Mouse (Mus musculus): ENCODE data around the gene Crim1. TPM values are rescaled to one million over a fixed set of nuclear protein-coding genes. Genes with fewer than 3 reads are reported as not detected.
A peak's percentile ranks its signal among the peaks of the same experiment; 100 is the strongest.

Gene Crim1
- total RNA-seq (2015) (0.27 and 1.2 TPM in 2 replicates), total RNA-seq (2017) (0.73 and 2.0 TPM in 2 replicates)

GRCm38 (mm10) chr17:78199626-78200560 lies at the start of gene Crim1:
TSS of gene Crim1 (plus strand) at chr17:78200248.
- ATAC-seq (ENCODE audit: poor library complexity, severe bottlenecking): peak; percentile 57

- no peak for ATAC-seq (ENCODE audit: poor library complexity, severe bottlenecking)
These were observed 48.4 kb upstream of the Crim1 start for GRCm38 (mm10) chr17:78151479-78152282.

- peak; percentile 82 for ATAC-seq (ENCODE audit: poor library complexity, severe bottlenecking)
These were observed 36.8 kb upstream of the Crim1 start for GRCm38 (mm10) chr17:78163278-78163677.

DNA sequence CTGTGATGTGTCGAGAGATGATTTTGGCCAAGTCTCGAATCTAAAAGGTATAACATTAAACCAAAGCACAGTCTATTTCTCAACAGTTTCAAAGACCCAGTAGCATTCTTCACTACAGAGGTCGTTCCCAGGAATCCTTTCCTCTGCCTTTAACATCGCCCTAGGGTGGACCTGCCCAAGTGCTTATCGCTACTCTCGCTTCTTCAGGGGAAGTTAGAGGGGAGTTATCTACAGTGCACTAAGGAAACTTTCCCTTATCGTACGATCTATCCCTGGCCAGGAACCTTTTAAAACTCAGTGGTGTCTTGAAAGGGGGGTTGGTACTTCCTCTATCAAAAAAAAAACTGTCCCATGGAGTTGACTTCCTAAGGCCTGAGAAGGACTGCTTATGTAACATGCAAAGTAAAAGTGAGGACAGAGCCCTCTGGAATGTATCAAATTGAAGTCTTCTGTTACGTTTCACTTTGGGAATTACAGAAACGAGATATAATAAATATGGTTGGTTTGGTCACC lies 36.3 kb upstream of the Crim1 start:
- ATAC-seq (ENCODE audit: poor library complexity, severe bottlenecking): peak; percentile 15; the same call in 1 of the 2 replicates

DNA sequence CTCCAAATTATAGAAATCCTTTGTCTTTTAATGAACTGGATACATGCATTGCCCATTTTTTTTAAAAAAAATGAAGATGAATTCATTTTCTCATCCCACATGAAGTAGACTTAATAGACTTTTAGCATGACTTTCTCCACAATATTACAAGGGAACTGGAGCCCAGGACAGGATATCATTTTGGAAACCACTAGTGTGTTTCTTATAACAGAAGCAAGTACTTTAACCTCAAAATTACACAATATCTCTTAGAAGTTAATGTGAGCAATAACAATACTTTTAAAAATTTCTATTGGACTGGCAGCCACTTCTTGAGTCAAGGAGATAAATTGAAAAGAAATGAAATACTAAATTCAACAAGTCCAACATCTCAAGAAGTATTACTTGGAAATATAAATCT lies 34.2 kb upstream of the Crim1 start:
- no peak for ATAC-seq (ENCODE audit: poor library complexity, severe bottlenecking)

DNA sequence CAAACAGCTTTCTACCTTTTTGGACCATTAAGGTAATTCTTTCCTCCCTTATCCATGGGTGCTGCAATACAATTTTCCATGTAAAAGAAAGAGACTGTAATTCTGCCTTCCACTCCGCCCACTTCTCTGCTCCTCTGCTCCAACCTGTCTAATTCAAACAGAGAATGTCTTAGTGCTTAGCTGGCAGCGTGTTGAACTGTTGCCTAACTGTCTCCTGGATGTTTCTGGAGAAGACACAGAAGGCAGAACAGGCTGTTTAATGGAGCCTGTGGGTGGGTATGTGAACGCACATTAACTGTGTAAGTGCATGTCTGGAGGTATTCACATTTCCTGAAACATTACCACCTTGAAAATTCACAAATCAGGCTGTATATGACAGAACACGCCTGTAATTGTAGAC lies 33.5 kb upstream of the Crim1 start:
- ATAC-seq (ENCODE audit: poor library complexity, severe bottlenecking): no peak

GRCm38 (mm10) chr17:78172371-78172770 lies 27.7 kb upstream of the Crim1 start:
- ATAC-seq (ENCODE audit: poor library complexity, severe bottlenecking): no peak

GRCm38 (mm10) chr17:78180766-78181165 lies 19.3 kb upstream of the Crim1 start:
- ATAC-seq (ENCODE audit: poor library complexity, severe bottlenecking): no peak

DNA sequence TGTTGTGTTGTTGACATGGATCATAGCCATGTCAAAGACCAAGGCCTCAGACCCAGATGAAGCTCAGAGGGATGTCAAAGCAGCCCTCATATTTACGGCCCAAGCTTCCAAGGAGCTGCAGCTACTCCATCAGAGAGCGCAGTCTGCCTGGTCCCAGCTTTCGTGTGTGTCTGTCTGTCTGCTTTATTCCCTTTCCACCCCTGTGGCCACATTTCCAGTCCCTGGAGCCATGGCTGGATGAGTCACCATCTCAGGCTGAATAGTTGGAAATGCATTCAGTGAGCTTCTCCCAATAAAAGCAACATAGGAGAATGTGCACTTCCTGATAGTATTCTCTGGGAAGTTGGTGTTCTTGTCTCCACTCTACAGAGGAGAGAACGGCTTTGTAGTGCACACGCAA lies 3.9 kb upstream of the Crim1 start:
- no peak for ATAC-seq (ENCODE audit: poor library complexity, severe bottlenecking)

- ATAC-seq (ENCODE audit: poor library complexity, severe bottlenecking): 0 out of 2 replicates have a peak, but pooled peaks have one; percentile 25
These were observed 2.9 kb upstream of the Crim1 start for GRCm38 (mm10) chr17:78197111-78197510.

GRCm38 (mm10) chr17:78198140-78198539 lies 1.9 kb upstream of the Crim1 start:
- no peak for ATAC-seq (ENCODE audit: poor library complexity, severe bottlenecking)

- no peak for ATAC-seq (ENCODE audit: poor library complexity, severe bottlenecking)
These were observed 1.2 kb upstream of the Crim1 start for GRCm38 (mm10) chr17:78198820-78199219.

DNA sequence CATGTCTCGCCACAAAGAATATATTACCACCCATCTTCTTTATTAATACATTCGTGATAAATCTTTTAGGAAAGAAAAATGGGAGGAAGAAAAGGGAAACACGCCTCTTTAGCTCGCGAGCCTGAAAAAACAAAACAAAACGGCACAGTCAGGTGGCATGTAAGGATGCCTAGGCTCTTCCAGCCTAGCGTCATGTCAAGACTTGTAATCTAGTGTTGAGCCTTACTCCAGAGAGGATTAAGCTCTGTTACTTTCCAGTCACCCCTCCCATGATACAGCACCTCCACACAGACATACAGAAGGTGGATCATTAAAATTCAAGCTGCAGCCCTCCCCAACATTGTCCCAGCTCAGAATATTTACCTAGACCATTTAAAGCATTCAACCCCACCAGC lies 820 bp upstream of the Crim1 start:
- no peak for ATAC-seq (ENCODE audit: poor library complexity, severe bottlenecking)

GRCm38 (mm10) chr17:78200561-78201220 lies 643 bp downstream of the Crim1 start:
- peak; percentile 51 for ATAC-seq (ENCODE audit: poor library complexity, severe bottlenecking)

DNA sequence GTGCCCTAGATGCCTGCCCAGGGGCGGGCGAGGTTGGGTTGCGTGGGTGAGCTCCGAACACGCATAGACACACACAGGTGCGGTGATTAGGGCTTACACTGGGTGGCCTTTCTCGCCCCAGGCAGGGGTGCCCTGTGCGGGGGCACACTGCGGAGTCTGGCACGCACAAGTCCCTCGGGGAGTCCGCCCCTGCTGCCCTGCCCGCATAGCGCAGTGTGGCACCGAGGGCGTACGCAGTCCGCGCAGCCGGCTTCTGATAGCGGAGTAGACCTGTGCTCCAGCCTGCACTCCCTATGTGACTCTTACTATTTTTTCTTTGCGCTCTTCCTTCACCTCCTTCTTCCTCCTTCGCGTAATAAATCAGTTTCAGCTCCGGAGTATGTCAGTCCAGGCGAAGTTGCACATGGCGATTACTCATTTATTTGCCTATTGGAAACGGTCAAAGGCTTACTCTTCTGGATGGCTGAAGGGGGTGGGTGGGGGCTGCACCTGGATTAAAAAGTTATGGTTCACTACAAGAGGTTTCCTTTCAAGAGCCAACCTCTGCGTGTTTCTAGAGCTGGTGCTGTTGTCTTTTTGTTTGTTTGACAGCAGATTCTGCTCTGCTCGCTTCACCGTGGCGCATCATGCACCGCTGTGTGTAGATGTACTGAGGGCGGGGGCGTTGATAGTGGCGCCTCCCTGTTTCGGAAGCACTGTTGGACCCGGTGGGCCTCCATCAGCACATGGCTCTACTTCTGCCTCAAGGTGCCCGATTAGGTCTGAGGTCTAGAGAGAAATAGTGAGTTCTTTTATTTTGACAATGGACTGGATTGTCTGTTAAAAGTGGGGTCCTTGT lies 1.4 kb downstream of the Crim1 start:
- ATAC-seq (ENCODE audit: poor library complexity, severe bottlenecking): peak; percentile 25

- ATAC-seq (ENCODE audit: poor library complexity, severe bottlenecking): no peak
These were observed 2.2 kb downstream of the Crim1 start for GRCm38 (mm10) chr17:78202221-78202620.

DNA sequence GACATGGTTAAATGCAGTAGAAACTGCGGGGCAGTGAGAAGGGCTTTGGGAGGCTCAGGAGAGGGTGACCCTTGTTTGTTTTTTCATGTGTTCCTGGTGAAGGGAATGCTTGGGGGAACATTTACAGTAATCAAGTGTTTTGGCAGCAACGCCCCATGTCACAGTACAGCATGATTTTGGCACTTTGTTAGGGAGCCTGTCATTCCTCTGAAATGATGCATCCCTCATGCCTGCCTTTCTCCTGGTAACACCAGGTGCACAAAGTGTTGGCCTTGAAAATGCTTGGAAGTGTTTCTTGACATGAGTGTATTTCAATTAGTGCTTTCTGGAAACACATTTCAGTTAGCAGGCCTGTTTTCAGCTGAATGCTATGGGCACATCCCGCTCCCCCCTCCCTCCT lies 2.7 kb downstream of the Crim1 start:
- no peak for ATAC-seq (ENCODE audit: poor library complexity, severe bottlenecking)

GRCm38 (mm10) chr17:78203478-78203877 lies 3.4 kb downstream of the Crim1 start:
- ATAC-seq (ENCODE audit: poor library complexity, severe bottlenecking): no peak

DNA sequence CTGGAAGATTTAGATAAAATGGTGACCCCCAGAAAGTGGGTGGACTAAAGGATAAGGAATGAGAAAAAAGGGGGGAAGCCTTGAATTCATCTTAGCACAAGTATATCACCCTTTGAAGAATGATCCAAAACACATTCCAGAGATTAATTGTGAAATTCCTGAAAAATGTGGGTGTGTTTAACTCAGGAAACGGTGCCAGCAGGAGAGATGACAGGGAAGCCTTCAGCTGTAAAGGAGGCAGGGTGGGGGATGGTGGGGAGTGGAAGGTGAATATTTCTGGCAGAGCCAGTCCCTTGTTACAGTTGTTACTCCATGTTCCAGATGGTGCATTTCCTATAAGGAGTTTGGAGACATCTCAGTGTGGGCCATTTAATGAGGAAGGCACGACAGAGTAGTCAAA lies 6.4 kb downstream of the Crim1 start:
- no peak for ATAC-seq (ENCODE audit: poor library complexity, severe bottlenecking)

DNA sequence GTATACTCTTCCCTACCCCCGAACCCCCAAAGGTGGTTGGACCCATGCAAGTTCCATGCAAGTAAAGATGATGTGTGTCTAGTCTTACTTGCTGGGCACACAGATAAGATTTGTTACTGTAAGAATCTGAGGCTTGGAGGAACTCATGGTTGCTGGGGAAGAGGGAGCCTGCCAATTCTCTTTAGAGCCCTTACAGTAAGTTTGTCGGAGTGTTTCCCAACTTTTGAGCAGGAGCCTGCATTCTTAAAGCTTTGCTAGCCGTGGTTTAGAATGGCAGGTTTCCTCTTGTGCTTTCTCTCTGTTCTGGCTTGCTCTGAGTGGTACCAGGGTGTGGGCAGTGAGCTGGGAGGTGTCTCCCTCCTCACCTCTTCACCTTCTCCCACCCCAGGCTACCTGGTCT lies 7.2 kb downstream of the Crim1 start:
- no peak for ATAC-seq (ENCODE audit: poor library complexity, severe bottlenecking)
